Mouse (Mus musculus) neural tube, embryonic 12.5 days (tissue): ENCODE measurements around the gene Pcdh9. TPM values are rescaled to one million over a fixed set of nuclear protein-coding genes. Genes with fewer than 3 reads are reported as not detected.

Experiments used
- ATAC-seq: fragments of 200-750 bp; cut with Nextera tagmentation; 2 replicates; pipeline ENCODE4 v1.8.0; 2017; ENCODE audit warnings: low read depth, mild to moderate bottlenecking, moderate TSS enrichment, moderate library complexity; ENCODE audit not compliant: low FRiP score
- H3K27ac ChIP-seq: fragments of 300-500 bp; sonication (generic); 2 replicates; pipeline ENCODE4 v1.5.1; 2016
- H3K27me3 ChIP-seq: fragments of 300-500 bp; sonication (generic); replicated peaks from 2 replicates; pipeline ENCODE4 v1.6.1; 2016; ENCODE audit warnings: mild to moderate bottlenecking
- H3K36me3 ChIP-seq: fragments of 300-500 bp; sonication (generic); 2 replicates; pipeline ENCODE4 v1.6.1; 2016; ENCODE audit warnings: mild to moderate bottlenecking
- H3K4me1 ChIP-seq: fragments of 300-500 bp; sonication (generic); 2 replicates; pipeline ENCODE4 v1.6.1; 2016
- H3K4me2 ChIP-seq: fragments of 300-500 bp; sonication (generic); replicated peaks from 2 replicates; pipeline ENCODE4 v1.6.1; 2016; ENCODE audit warnings: mild to moderate bottlenecking
- H3K4me3 ChIP-seq: fragments of 300-500 bp; sonication (generic); 2 replicates; pipeline ENCODE4 v1.5.1; 2016
- H3K9ac ChIP-seq: fragments of 300-500 bp; sonication (generic); 2 replicates; pipeline ENCODE4 v1.6.1; 2016; ENCODE audit warnings: mild to moderate bottlenecking
- H3K9me3 ChIP-seq: fragments of 300-500 bp; sonication (generic); 2 replicates; pipeline ENCODE4 v1.6.1; 2016; ENCODE audit warnings: mild to moderate bottlenecking
- WGBS: fragments of 180-500 bp; shearing (Covaris S2); methylation state at CpG from one replicate; pipeline ENCODE4 v1.1.7; 2016; 5-methylcytosine and 5-hydroxymethylcytosine counted together
- polyA plus RNA-seq: library from polyadenylated mRNA; unstranded; fragments of >200 nt; fragmentation: Nextera tagmentation; extraction: Ambion mirVana; gene quantifications from 2 replicates; pipeline ENCODE4 v1.2.1, GENCODE M21; 2016

The Pcdh9 gene
- polyA plus RNA-seq, 1 experiment from 2014 or later = 76.6 TPM

DNA sequence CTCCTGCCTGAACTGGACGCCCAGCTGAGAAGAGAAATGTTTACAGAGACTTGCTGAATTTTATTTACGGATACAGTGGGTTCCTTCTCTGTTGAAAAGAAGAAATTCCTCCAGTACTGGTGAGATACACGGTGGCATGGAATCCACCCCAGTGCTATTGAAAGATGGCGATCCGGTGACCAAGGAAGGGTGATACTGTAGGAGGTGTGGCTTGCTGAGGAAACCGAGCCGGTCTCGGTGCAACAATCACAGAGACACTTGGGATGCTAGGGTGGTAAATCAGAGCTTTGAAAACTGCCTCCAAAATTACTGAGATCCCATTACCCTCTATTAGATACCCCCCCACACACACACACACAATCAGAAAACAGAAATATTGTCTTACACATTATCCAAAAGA lies 367.0 kb downstream of the Pcdh9 start:
- Histone ChIP-seq H3K9ac (no peak overlapping the region), H3K9me3 (peaks cover 9% of the 10 kb centered on the region; the same call in 1 of the 2 replicates), H3K27ac (no peak overlapping the region), H3K36me3 (no peaks in the 10 kb centered on the region), H3K4me1 (no peaks in the 10 kb centered on the region), H3K4me3 (no peak overlapping the region), H3K4me2 (no peak overlapping the region), H3K27me3 (no peaks in the 10 kb centered on the region)
- no peak for ATAC-seq
- WGBS = 84% methylated on average over 8 of the region's 8 CpGs

- WGBS = 80% methylated on average over 5 of the region's 5 CpGs
- no peak overlapping the region for H3K9ac ChIP-seq
Measured at GRCm38 (mm10) chr14:93520166-93520565, 370.3 kb downstream of the Pcdh9 start.

DNA sequence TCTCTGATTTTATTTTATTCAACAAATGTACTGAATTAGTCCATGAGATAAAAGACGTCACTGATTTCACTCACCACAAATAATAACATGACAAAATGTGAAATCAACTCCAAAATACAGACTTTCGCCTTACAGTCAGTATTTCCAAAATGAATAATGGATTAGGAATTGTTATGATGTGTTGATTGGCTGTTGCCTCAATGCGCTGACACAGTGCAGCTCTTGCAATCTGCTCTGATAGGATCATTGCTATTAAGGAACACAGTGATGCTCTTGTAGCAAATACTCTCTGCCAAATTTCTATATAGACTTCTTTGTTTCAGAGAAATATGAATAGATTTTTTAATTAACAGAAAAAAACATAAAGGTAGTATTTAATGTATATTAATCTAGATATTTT lies 373.8 kb downstream of the Pcdh9 start:
- no peaks in the 10 kb centered on the region for H3K27me3 ChIP-seq
- ATAC-seq = no peak
- WGBS = 90% methylated on average over 3 of the region's 3 CpGs
- no peak overlapping the region for H3K27ac ChIP-seq
- no peaks in the 10 kb centered on the region for H3K9me3 ChIP-seq
- H3K9ac ChIP-seq = no peak overlapping the region
- no peak overlapping the region for H3K4me2 ChIP-seq
- no peak overlapping the region for H3K4me3 ChIP-seq
- no peaks in the 10 kb centered on the region for H3K36me3 ChIP-seq
- H3K4me1 ChIP-seq = no peaks in the 10 kb centered on the region

More at GRCm38 (mm10) chr14:93520166-93520565, 370.3 kb downstream of the Pcdh9 start:
- Histone ChIP-seq H3K4me1 (no peaks in the 10 kb centered on the region), H3K27ac (no peak overlapping the region), H3K36me3 (no peaks in the 10 kb centered on the region), H3K9me3 (no peaks in the 10 kb centered on the region), H3K4me3 (no peak overlapping the region), H3K27me3 (no peaks in the 10 kb centered on the region), H3K4me2 (no peak overlapping the region)
- no peak for ATAC-seq

GRCm38 (mm10) chr14:93506107-93506506 lies 384.4 kb downstream of the Pcdh9 start:
- Histone ChIP-seq H3K27ac (no peak overlapping the region), H3K4me3 (no peak overlapping the region), H3K9me3 (no peaks in the 10 kb centered on the region), H3K9ac (no peak overlapping the region), H3K27me3 (no peaks in the 10 kb centered on the region), H3K36me3 (no peaks in the 10 kb centered on the region), H3K4me1 (no peaks in the 10 kb centered on the region), H3K4me2 (no peak overlapping the region)
- 0 out of 2 replicates have a peak, but pooled peaks have one; percentile 44 for ATAC-seq

DNA sequence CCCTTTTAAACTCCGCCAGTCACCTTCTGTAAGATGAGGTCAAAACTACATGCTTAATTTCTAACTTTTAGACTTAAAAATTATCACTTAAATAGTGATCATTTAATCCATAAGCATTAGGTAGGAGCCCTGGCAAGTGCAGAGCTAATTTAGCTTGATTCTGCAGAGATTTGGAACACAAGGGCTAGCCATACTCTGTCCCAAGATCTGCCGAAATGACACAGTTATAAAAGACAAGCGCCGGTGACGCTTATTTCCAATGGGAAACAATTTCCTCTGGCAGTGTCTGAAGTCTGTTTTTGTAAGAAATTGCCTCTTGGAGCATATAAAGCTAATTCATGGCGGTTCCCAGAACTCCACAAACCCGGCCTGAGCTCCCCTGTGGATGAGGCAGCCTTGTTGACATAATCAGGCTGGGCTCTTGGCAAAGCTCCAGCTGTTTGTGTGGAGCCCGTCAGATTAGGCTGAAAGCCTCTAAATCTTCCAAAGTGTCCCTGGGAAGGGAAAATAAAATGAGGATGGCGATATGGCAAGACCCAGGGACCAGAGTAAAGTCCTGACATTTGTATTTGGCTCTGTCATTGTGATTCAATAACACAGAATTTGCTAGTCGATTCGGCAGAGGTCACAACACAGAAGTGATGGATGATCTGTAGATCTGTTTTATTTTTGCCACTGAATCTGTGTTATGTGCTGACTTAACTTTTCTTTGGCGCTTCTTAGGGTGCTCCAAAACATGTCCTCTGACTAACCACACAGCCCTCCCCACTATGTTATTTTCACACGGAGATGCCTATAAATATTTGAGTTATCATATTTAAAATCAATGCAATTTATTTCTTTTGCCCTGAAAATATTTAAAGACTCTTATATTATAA lies 391.4 kb downstream of the Pcdh9 start:
- Histone ChIP-seq H3K27me3 (no peaks in the 10 kb centered on the region), H3K36me3 (no peaks in the 10 kb centered on the region), H3K4me3 (no peak overlapping the region), H3K4me2 (peak overlapping the region; percentile 35), H3K9ac (no peak overlapping the region), H3K27ac (no peak overlapping the region), H3K9me3 (no peaks in the 10 kb centered on the region), H3K4me1 (peaks cover 5% of the 10 kb centered on the region; the same call in 1 of the 2 replicates)
- WGBS = 27% methylated on average over 13 of the region's 13 CpGs
- peak; percentile 89 for ATAC-seq

GRCm38 (mm10) chr14:93474991-93475390 lies 415.5 kb downstream of the Pcdh9 start:
- no peak for ATAC-seq
- Histone ChIP-seq H3K4me1 (no peaks in the 10 kb centered on the region), H3K9ac (no peak overlapping the region), H3K27me3 (no peaks in the 10 kb centered on the region), H3K4me2 (no peak overlapping the region), H3K4me3 (no peak overlapping the region), H3K27ac (no peak overlapping the region), H3K9me3 (no peaks in the 10 kb centered on the region), H3K36me3 (no peaks in the 10 kb centered on the region)
- 76% methylated on average over 2 of the region's 2 CpGs for WGBS

DNA sequence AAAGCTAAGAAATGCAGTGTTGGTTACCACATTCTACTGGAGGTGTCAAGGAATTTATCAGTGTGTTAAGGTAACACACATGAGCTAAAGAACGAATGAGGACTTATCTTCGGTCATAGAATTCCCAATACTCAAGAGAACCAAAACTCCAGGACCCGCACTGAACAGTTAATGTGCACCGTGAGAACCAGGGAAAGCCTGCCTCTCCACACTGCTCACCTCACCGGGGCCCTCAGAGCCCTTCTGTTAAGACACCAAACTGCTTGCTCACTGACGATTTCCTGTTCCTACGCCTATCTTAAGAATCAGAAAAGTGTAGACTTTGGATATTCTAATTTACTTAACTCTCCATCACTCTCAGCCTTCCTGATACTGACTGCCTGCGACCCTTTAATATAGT lies 418.0 kb downstream of the Pcdh9 start:
- 0 out of 2 replicates have a peak, but pooled peaks have one; percentile 25 for ATAC-seq
- Histone ChIP-seq H3K4me3 (no peak overlapping the region), H3K36me3 (no peaks in the 10 kb centered on the region), H3K27me3 (no peaks in the 10 kb centered on the region), H3K9ac (no peak overlapping the region), H3K9me3 (no peaks in the 10 kb centered on the region), H3K4me1 (no peaks in the 10 kb centered on the region), H3K27ac (no peak overlapping the region), H3K4me2 (no peak overlapping the region)
- 63% methylated on average over 8 of the region's 8 CpGs for WGBS

- 75% methylated on average over 4 of the region's 4 CpGs for WGBS
Measured at GRCm38 (mm10) chr14:93463360-93463892, 427.1 kb downstream of the Pcdh9 start.

GRCm38 (mm10) chr14:93450930-93451665 lies 439.4 kb downstream of the Pcdh9 start:
- Histone ChIP-seq H3K9me3 (no peaks in the 10 kb centered on the region), H3K36me3 (no peaks in the 10 kb centered on the region), H3K4me1 (no peaks in the 10 kb centered on the region), H3K4me2 (no peak overlapping the region), H3K4me3 (no peak overlapping the region), H3K9ac (no peak overlapping the region), H3K27ac (no peak overlapping the region), H3K27me3 (no peaks in the 10 kb centered on the region)
- 94% methylated on average over 5 of the region's 5 CpGs for WGBS
- ATAC-seq = no peak

More at GRCm38 (mm10) chr14:93463360-93463892, 427.1 kb downstream of the Pcdh9 start:
- Histone ChIP-seq H3K27ac (no peak overlapping the region), H3K9me3 (no peaks in the 10 kb centered on the region), H3K4me3 (no peak overlapping the region), H3K27me3 (no peaks in the 10 kb centered on the region), H3K36me3 (no peaks in the 10 kb centered on the region), H3K4me1 (no peaks in the 10 kb centered on the region), H3K4me2 (no peak overlapping the region), H3K9ac (no peak overlapping the region)
- no peak for ATAC-seq

DNA sequence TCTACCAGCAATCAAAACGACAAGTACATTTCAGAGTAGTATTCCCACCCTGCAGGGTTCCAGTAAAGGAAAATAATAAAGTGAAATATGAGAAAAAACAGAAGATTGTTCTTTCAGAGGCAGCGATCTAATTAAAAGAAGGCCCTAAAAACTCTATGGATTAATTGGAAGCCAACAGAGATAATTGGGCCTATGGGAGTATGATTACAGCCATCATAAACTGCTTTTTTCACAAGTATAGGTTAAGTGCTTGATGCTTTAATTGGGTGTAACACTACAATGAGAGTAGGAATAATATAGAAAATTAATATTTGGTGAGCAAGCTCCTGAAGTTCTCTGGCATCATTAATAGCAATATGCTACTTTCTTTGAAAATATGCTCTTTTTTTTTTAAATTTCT lies 448.6 kb downstream of the Pcdh9 start:
- Histone ChIP-seq H3K4me3 (no peak overlapping the region), H3K36me3 (no peaks in the 10 kb centered on the region), H3K9me3 (no peaks in the 10 kb centered on the region), H3K27ac (no peak overlapping the region), H3K27me3 (no peaks in the 10 kb centered on the region), H3K4me1 (no peaks in the 10 kb centered on the region), H3K9ac (no peak overlapping the region), H3K4me2 (no peak overlapping the region)
- ATAC-seq = no peak
- WGBS = 71% methylated on average over 2 of the region's 2 CpGs

- no peak for ATAC-seq
- H3K9ac ChIP-seq = no peak overlapping the region
- 57% methylated on average over 1 of the region's 1 CpGs for WGBS
Measured at GRCm38 (mm10) chr14:93437226-93437625, 453.3 kb downstream of the Pcdh9 start.

DNA sequence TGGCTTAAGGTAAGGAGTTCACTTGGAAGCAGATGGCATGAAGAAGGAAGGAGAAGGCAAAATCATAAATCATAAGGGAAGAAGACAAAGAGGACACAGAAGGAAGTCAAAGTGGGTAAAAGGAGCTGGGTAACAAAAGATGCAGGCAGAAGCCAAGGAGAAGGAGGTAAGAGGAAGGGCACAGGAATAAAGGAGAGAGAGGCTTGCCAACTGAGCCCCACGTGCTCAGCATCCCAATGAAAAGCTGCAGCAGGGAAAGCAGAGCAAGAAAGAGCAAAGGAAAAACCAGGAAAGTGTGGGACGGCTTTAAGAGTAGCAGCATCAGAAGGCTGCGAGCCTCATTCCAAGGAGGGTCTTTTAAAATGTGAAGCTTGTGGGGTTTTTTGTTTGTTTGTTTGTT lies 473.7 kb downstream of the Pcdh9 start:
- peak; percentile 89 for ATAC-seq
- WGBS = 33% methylated on average over 3 of the region's 3 CpGs

More at GRCm38 (mm10) chr14:93437226-93437625, 453.3 kb downstream of the Pcdh9 start:
- Histone ChIP-seq H3K27me3 (no peaks in the 10 kb centered on the region), H3K4me3 (no peak overlapping the region), H3K36me3 (no peaks in the 10 kb centered on the region), H3K4me2 (no peak overlapping the region), H3K4me1 (no peaks in the 10 kb centered on the region), H3K9me3 (no peaks in the 10 kb centered on the region), H3K27ac (no peak overlapping the region)

More for the DNA sequence above, 473.7 kb downstream of the Pcdh9 start:
- H3K4me3 ChIP-seq = no peak overlapping the region
- H3K9ac ChIP-seq = no peak overlapping the region
- H3K27me3 ChIP-seq = no peaks in the 10 kb centered on the region
- no peak overlapping the region for H3K27ac ChIP-seq
- no peak overlapping the region for H3K4me2 ChIP-seq
- no peaks in the 10 kb centered on the region for H3K4me1 ChIP-seq
- H3K36me3 ChIP-seq = no peaks in the 10 kb centered on the region
- H3K9me3 ChIP-seq = no peaks in the 10 kb centered on the region
